Comparison of ENCODE assay signal across 8 mouse cellular contexts in the genomic region with DNA sequence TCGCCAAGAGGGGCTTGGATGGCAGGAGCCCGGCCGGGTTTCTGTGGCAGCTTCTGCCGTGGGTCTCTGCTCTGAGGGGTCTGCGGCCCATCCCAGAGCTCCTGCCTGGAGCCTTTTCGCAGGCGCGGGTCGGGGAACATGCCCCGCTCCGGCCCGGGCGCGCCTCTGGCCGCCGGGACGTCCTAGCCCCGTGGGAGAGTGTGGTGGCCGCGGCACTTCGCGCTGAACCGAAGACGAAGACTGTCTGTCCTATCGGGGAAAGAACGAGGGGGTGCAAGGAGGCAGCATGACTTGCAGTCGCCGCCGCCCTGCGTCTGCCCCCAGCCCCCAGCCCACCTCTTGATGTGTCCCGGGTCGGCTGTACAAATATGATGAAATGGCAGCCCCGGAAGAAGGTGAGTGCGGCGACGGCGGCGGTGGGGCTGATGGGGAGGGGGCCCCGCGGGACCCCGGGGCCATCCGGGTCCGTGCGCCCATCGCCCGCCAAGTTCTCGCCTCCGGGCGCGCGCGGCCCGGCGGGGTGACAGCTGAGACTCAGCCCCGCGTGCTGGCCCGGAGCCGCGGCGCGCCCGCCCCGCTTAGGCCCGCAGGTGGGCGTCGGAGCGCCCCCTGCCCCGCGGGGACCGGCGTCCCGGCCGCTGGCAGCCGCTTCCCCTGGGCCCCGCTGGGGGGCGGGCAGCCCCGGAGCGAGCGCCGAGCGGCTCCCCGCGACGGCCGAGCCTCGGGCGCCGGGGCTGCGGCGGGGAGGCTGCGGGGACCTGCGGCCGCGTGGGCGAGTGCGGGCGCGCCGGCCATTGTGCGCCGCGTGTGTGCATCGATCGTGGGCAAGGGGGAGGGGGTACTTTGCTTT.
DNase-seq lines count a peak whose midpoint lies in the region; ATAC-seq lines count a peak whose summit lies in the region.

No protein-coding gene starts in this region.

- 0 out of 2 replicates have a peak, but pooled peaks have one; percentile 38 for ATAC-seq in frontal cortex, adult (ENCODE audit: low TSS enrichment)
- ATAC-seq in hindbrain, embryonic 14.5 days (ENCODE audit: low FRiP score), result peak; percentile 47
- peak; percentile 30 for ATAC-seq in limb, embryonic 13.5 days (ENCODE audit: low FRiP score, low read depth)
- ATAC-seq in midbrain, embryonic 13.5 days, result peak; percentile 72

- WGBS in hindbrain, embryonic 14.5 days, result under 1% methylated on average over 86 of the region's 104 CpGs
- WGBS in limb, embryonic 13.5 days, result under 1% methylated on average over 104 of the region's 104 CpGs
- under 1% methylated on average over 68 of the region's 104 CpGs for WGBS in midbrain, embryonic 13.5 days

- no peaks in the 10 kb centered on the region for H3K36me3 ChIP-seq in hindbrain, embryonic 14.5 days (replicated peaks; ENCODE audit: control insufficient read depth, insufficient read depth)
- peaks cover 4% of the 10 kb centered on the region for H3K36me3 ChIP-seq in limb, embryonic 13.5 days
- H3K36me3 ChIP-seq in midbrain, embryonic 13.5 days, result 0 out of 2 replicates have a peak, but pooled peaks cover 4% of the 10 kb centered on the region

- H3K9me3 ChIP-seq in hindbrain, embryonic 14.5 days (ENCODE audit: control insufficient read depth, low read length), result no peaks in the 10 kb centered on the region
- H3K9me3 ChIP-seq in limb, embryonic 13.5 days, result peaks cover 6% of the 10 kb centered on the region; the same call in 1 of the 2 replicates
- no peaks in the 10 kb centered on the region for H3K9me3 ChIP-seq in midbrain, embryonic 13.5 days

- no peak for DNase-seq in frontal cortex, adult 2 months (ENCODE audit: extremely low spot score in 1 of 2, low spot score in 1 of 2)
- DNase-seq in cerebellum, adult 8-10 months, result peak; percentile 32
- DNase-seq in frontal cortex, postnatal 36 days (ENCODE audit: low spot score in 2 of 2), result peak; percentile 13 to 20
- DNase-seq in hindbrain, embryonic 14.5 days (ENCODE audit: low spot score), result no peak
- peak; percentile 18 to 70 for DNase-seq in spleen, postnatal 4 days (ENCODE audit: low spot score in 2 of 2)

- peaks cover 36% of the 10 kb centered on the region for H3K4me1 ChIP-seq in hindbrain, embryonic 14.5 days (replicated peaks; ENCODE audit: control insufficient read depth, insufficient read depth, low read length)
- H3K4me1 ChIP-seq in limb, embryonic 13.5 days, result peaks cover 26% of the 10 kb centered on the region
- peaks cover 44% of the 10 kb centered on the region for H3K4me1 ChIP-seq in midbrain, embryonic 13.5 days (replicated peaks)

- no peaks in the 10 kb centered on the region for H3K27me3 ChIP-seq in hindbrain, embryonic 14.5 days (ENCODE audit: control insufficient read depth, insufficient read depth, low read length)
- H3K27me3 ChIP-seq in limb, embryonic 13.5 days, result no peaks in the 10 kb centered on the region
- 0 out of 2 replicates have a peak, but pooled peaks cover 5% of the 10 kb centered on the region for H3K27me3 ChIP-seq in midbrain, embryonic 13.5 days

- peak overlapping the region; percentile 77 for H3K9ac ChIP-seq in hindbrain, embryonic 14.5 days
- peak overlapping the region; percentile 88 for H3K9ac ChIP-seq in limb, embryonic 13.5 days
- peak overlapping the region; percentile 78 for H3K9ac ChIP-seq in midbrain, embryonic 13.5 days (replicated peaks)

- peak overlapping the region; percentile 92 for H3K27ac ChIP-seq in hindbrain, embryonic 14.5 days
- H3K27ac ChIP-seq in limb, embryonic 13.5 days, result peak overlapping the region; percentile 94
- H3K27ac ChIP-seq in midbrain, embryonic 13.5 days, result peak overlapping the region; percentile 89

- peak overlapping the region; percentile 85 for H3K4me2 ChIP-seq in hindbrain, embryonic 14.5 days (replicated peaks)
- H3K4me2 ChIP-seq in limb, embryonic 13.5 days (replicated peaks), result peak overlapping the region; percentile 96
- peak overlapping the region; percentile 79 for H3K4me2 ChIP-seq in midbrain, embryonic 13.5 days (replicated peaks)

- H3K4me3 ChIP-seq in hindbrain, embryonic 14.5 days (replicated peaks; ENCODE audit: low read length), result peak overlapping the region; percentile 67
- peak overlapping the region; percentile 76 for H3K4me3 ChIP-seq in limb, embryonic 13.5 days
- peak overlapping the region; percentile 59 for H3K4me3 ChIP-seq in midbrain, embryonic 13.5 days (replicated peaks)

Comparison
In these comparisons a context has a peak if more than half of its experiments do, and no peak if none do; other contexts are left out.
1. DNase-seq: peak in cerebellum, adult 8-10 months (single experiment), frontal cortex, postnatal 36 days (2 of 2) and spleen, postnatal 4 days (2 of 2); none in frontal cortex, adult 2 months (0 of 2) and hindbrain, embryonic 14.5 days (single experiment).
2. Peak in every context shown above with its lines, with median percentiles within 50 percentile points of each other: ATAC-seq, H3K27ac ChIP-seq, H3K4me2 ChIP-seq, H3K4me3 ChIP-seq and H3K9ac ChIP-seq.